Mouse (Mus musculus) ZHBTc4 (cell line): ENCODE measurements around the gene Upp2.
A peak's percentile ranks its signal among the peaks of the same experiment; 100 is the strongest.

ENCODE experiments used
- DNase-seq: peaks from one replicate; pipeline ENCODE4 v3.0.0-alpha.2; 2011; ENCODE audit warnings: low read depth, low spot score

The Upp2 gene

GRCm38 (mm10) chr2:58672520-58672919 lies 105.4 kb downstream of the Upp2 start:
- DNase-seq, result no peak

- no peak for DNase-seq
These were observed 112.9 kb downstream of the Upp2 start for GRCm38 (mm10) chr2:58679968-58680367.

GRCm38 (mm10) chr2:58680794-58681193 lies 113.7 kb downstream of the Upp2 start:
- peak; percentile 61 for DNase-seq

GRCm38 (mm10) chr2:58681394-58681793 lies 114.3 kb downstream of the Upp2 start:
- no peak for DNase-seq

- DNase-seq, result no peak
These were observed 130.4 kb downstream of the Upp2 start for GRCm38 (mm10) chr2:58697501-58697900.

- DNase-seq, result peak; percentile 92
These were observed 132.8 kb downstream of the Upp2 start for GRCm38 (mm10) chr2:58699931-58700330.

GRCm38 (mm10) chr2:58700354-58700753 lies 133.3 kb downstream of the Upp2 start:
- no peak for DNase-seq

GRCm38 (mm10) chr2:58701627-58702026 lies 134.5 kb downstream of the Upp2 start:
- DNase-seq, result no peak

GRCm38 (mm10) chr2:58703226-58703625 lies 136.1 kb downstream of the Upp2 start:
- DNase-seq, result no peak

- no peak for DNase-seq
These were observed 136.5 kb downstream of the Upp2 start for GRCm38 (mm10) chr2:58703646-58704045.

- no peak for DNase-seq
These were observed 137.5 kb downstream of the Upp2 start for GRCm38 (mm10) chr2:58704576-58704975.

- no peak for DNase-seq
These were observed 140.6 kb downstream of the Upp2 start for GRCm38 (mm10) chr2:58707676-58708075.

GRCm38 (mm10) chr2:58710234-58710633 lies 143.1 kb downstream of the Upp2 start:
- no peak for DNase-seq

GRCm38 (mm10) chr2:58711049-58711448 lies 144.0 kb downstream of the Upp2 start:
- DNase-seq, result no peak

GRCm38 (mm10) chr2:58711491-58711890 lies 144.4 kb downstream of the Upp2 start:
- no peak for DNase-seq

GRCm38 (mm10) chr2:58711935-58712334 lies 144.8 kb downstream of the Upp2 start:
- no peak for DNase-seq

GRCm38 (mm10) chr2:58717898-58718297 lies 150.8 kb downstream of the Upp2 start:
- no peak for DNase-seq

GRCm38 (mm10) chr2:58737192-58737820 lies 170.2 kb downstream of the Upp2 start:
- DNase-seq, result peak; percentile 9

GRCm38 (mm10) chr2:58741213-58741612 lies 174.1 kb downstream of the Upp2 start:
- no peak for DNase-seq

- DNase-seq, result no peak
These were observed 174.9 kb downstream of the Upp2 start for GRCm38 (mm10) chr2:58742026-58742425.

GRCm38 (mm10) chr2:58743446-58743845 lies 176.3 kb downstream of the Upp2 start:
- DNase-seq, result no peak

GRCm38 (mm10) chr2:58747483-58748229 lies 180.6 kb downstream of the Upp2 start:
- DNase-seq, result peak; percentile 4

GRCm38 (mm10) chr2:58748296-58748695 lies 181.2 kb downstream of the Upp2 start:
- peak; percentile 10 for DNase-seq
